Mouse (Mus musculus): Measurements from ENCODE around the gene Snx3. TPM values are rescaled to one million over a fixed set of nuclear protein-coding genes. Genes with fewer than 3 reads are reported as not detected.

Gene Snx3
- polyA plus RNA-seq (2015; fragmentation: Nextera tagmentation; extraction: Ambion mirVana), result 220 and 236 TPM in 2 replicates

GRCm38 (mm10) chr10:42501775-42502348 is at the start of gene Snx3:
Snx3 (plus strand) TSS chr10:42502030.
- peak within 1 kb of the TSS; percentile 98 for H3K27ac ChIP-seq

GRCm38 (mm10) chr10:42454266-42454665 is 47.6 kb upstream of the Snx3 start:
- Histone ChIP-seq H3K4me2 (replicated peaks) (no peak overlapping the region), H3K4me3 (replicated peaks) (no peak overlapping the region), H3K27ac (no peak overlapping the region), H3K9me3 (peaks cover 5% of the 10 kb centered on the region; the same call in 1 of the 2 replicates), H3K27me3 (no peaks in the 10 kb centered on the region), H3K4me1 (replicated peaks) (peaks cover under 1% of the 10 kb centered on the region; the same call in 1 of the 2 replicates), H3K36me3 (peaks cover 5% of the 10 kb centered on the region; the same call in 1 of the 2 replicates), H3K9ac (replicated peaks) (no peak overlapping the region)
- ATAC-seq, result no peak
- 86% methylated on average over 11 of the region's 11 CpGs for WGBS

More at GRCm38 (mm10) chr10:42501775-42502348, at the start of gene Snx3:
- Histone ChIP-seq H3K4me3 (replicated peaks) (peak within 1 kb of the TSS; percentile 93), H3K27me3 (no peaks in the 10 kb centered on the region), H3K4me1 (replicated peaks) (peaks cover 17% of the 10 kb centered on the region), H3K4me2 (replicated peaks) (peak within 1 kb of the TSS; percentile 82), H3K36me3 (no peaks in the 10 kb centered on the region), H3K9ac (replicated peaks) (peak within 1 kb of the TSS; percentile 96), H3K9me3 (no peaks in the 10 kb centered on the region)
- under 1% methylated on average over 66 of the region's 68 CpGs for WGBS
- peak; percentile 97 for ATAC-seq

- no peak overlapping the region for H3K9ac ChIP-seq (replicated peaks)
- H3K4me3 ChIP-seq (replicated peaks), result no peak overlapping the region
- ATAC-seq, result no peak
- 90% methylated on average over 6 of the region's 6 CpGs for WGBS
- no peak overlapping the region for H3K27ac ChIP-seq
- H3K36me3 ChIP-seq, result peaks cover 7% of the 10 kb centered on the region; the same call in 1 of the 2 replicates
- no peaks in the 10 kb centered on the region for H3K4me1 ChIP-seq (replicated peaks)
- no peak overlapping the region for H3K4me2 ChIP-seq (replicated peaks)
- peaks cover 9% of the 10 kb centered on the region; the same call in 1 of the 2 replicates for H3K9me3 ChIP-seq
- no peaks in the 10 kb centered on the region for H3K27me3 ChIP-seq
These were observed 47.1 kb upstream of the Snx3 start for GRCm38 (mm10) chr10:42454690-42455089.

- Histone ChIP-seq H3K27ac (no peak overlapping the region), H3K36me3 (peaks cover 8% of the 10 kb centered on the region; the same call in 1 of the 2 replicates), H3K4me1 (replicated peaks) (no peaks in the 10 kb centered on the region), H3K9me3 (peaks cover 10% of the 10 kb centered on the region; the same call in 1 of the 2 replicates), H3K4me2 (replicated peaks) (no peak overlapping the region), H3K4me3 (replicated peaks) (no peak overlapping the region), H3K27me3 (no peaks in the 10 kb centered on the region), H3K9ac (replicated peaks) (no peak overlapping the region)
- ATAC-seq, result no peak
- 84% methylated on average over 5 of the region's 5 CpGs for WGBS
These were observed 45.8 kb upstream of the Snx3 start for GRCm38 (mm10) chr10:42455981-42456380.

GRCm38 (mm10) chr10:42457557-42458191 is 44.2 kb upstream of the Snx3 start:
- Histone ChIP-seq H3K9me3 (peaks cover 10% of the 10 kb centered on the region; the same call in 1 of the 2 replicates), H3K36me3 (peaks cover 8% of the 10 kb centered on the region; the same call in 1 of the 2 replicates), H3K9ac (replicated peaks) (no peak overlapping the region), H3K27ac (peak overlapping the region; percentile 19; the same call in 1 of the 2 replicates), H3K27me3 (no peaks in the 10 kb centered on the region), H3K4me3 (replicated peaks) (no peak overlapping the region), H3K4me2 (replicated peaks) (no peak overlapping the region), H3K4me1 (replicated peaks) (no peaks in the 10 kb centered on the region)
- no peak for ATAC-seq
- WGBS, result 82% methylated on average over 9 of the region's 9 CpGs

- H3K27me3 ChIP-seq, result no peaks in the 10 kb centered on the region
- 59% methylated on average over 5 of the region's 5 CpGs for WGBS
- no peaks in the 10 kb centered on the region for H3K4me1 ChIP-seq (replicated peaks)
- H3K9ac ChIP-seq (replicated peaks), result no peak overlapping the region
- H3K4me2 ChIP-seq (replicated peaks), result no peak overlapping the region
- no peak for ATAC-seq
- no peak overlapping the region for H3K4me3 ChIP-seq (replicated peaks)
- 0 out of 2 replicates have a peak, but pooled peaks cover 3% of the 10 kb centered on the region for H3K36me3 ChIP-seq
- peaks cover 6% of the 10 kb centered on the region; the same call in 1 of the 2 replicates for H3K9me3 ChIP-seq
- no peak overlapping the region for H3K27ac ChIP-seq
These were observed 37.6 kb upstream of the Snx3 start for GRCm38 (mm10) chr10:42464224-42464623.

- no peak for ATAC-seq
- WGBS, result 78% methylated on average over 14 of the region's 14 CpGs
- no peaks in the 10 kb centered on the region for H3K9me3 ChIP-seq
- H3K36me3 ChIP-seq, result no peaks in the 10 kb centered on the region
- H3K9ac ChIP-seq (replicated peaks), result no peak overlapping the region
- H3K27ac ChIP-seq, result no peak overlapping the region
- H3K27me3 ChIP-seq, result no peaks in the 10 kb centered on the region
- H3K4me3 ChIP-seq (replicated peaks), result no peak overlapping the region
- no peak overlapping the region for H3K4me2 ChIP-seq (replicated peaks)
- H3K4me1 ChIP-seq (replicated peaks), result no peaks in the 10 kb centered on the region
These were observed 37.0 kb upstream of the Snx3 start for GRCm38 (mm10) chr10:42464805-42465204.

- Histone ChIP-seq H3K27ac (no peak overlapping the region), H3K9me3 (no peaks in the 10 kb centered on the region), H3K36me3 (no peaks in the 10 kb centered on the region), H3K4me3 (replicated peaks) (no peak overlapping the region), H3K9ac (replicated peaks) (no peak overlapping the region), H3K27me3 (no peaks in the 10 kb centered on the region), H3K4me1 (replicated peaks) (peaks cover 11% of the 10 kb centered on the region), H3K4me2 (replicated peaks) (no peak overlapping the region)
- 79% methylated on average over 6 of the region's 6 CpGs for WGBS
- ATAC-seq, result no peak
These were observed 26.8 kb upstream of the Snx3 start for GRCm38 (mm10) chr10:42474946-42475514.

- ATAC-seq, result no peak
- Histone ChIP-seq H3K4me2 (replicated peaks) (no peak overlapping the region), H3K9me3 (no peaks in the 10 kb centered on the region), H3K36me3 (no peaks in the 10 kb centered on the region), H3K27me3 (no peaks in the 10 kb centered on the region), H3K4me3 (replicated peaks) (no peak overlapping the region), H3K4me1 (replicated peaks) (peaks cover 11% of the 10 kb centered on the region), H3K9ac (replicated peaks) (no peak overlapping the region), H3K27ac (no peak overlapping the region)
- 93% methylated on average over 10 of the region's 10 CpGs for WGBS
These were observed 24.9 kb upstream of the Snx3 start for GRCm38 (mm10) chr10:42476774-42477475.

GRCm38 (mm10) chr10:42477550-42478340 is 24.1 kb upstream of the Snx3 start:
- 15% methylated on average over 25 of the region's 25 CpGs for WGBS
- Histone ChIP-seq H3K4me1 (replicated peaks) (peaks cover 11% of the 10 kb centered on the region), H3K9me3 (no peaks in the 10 kb centered on the region)

GRCm38 (mm10) chr10:42478341-42478720 is 23.5 kb upstream of the Snx3 start, which contains the start of gene Afg1l:
Afg1l (minus strand) TSS chr10:42478565.
- H3K9me3 ChIP-seq, result no peaks in the 10 kb centered on the region
- H3K4me1 ChIP-seq (replicated peaks), result peaks cover 11% of the 10 kb centered on the region
- H3K4me3 ChIP-seq (replicated peaks), result peak within 1 kb of the TSS; percentile 69
- H3K9ac ChIP-seq (replicated peaks), result peak within 1 kb of the TSS; percentile 78
- ATAC-seq, result peak; percentile 95
- no peaks in the 10 kb centered on the region for H3K27me3 ChIP-seq
- peak within 1 kb of the TSS; percentile 87 for H3K27ac ChIP-seq
- H3K4me2 ChIP-seq (replicated peaks), result peak within 1 kb of the TSS; percentile 80
- no peaks in the 10 kb centered on the region for H3K36me3 ChIP-seq
- under 1% methylated on average over 29 of the region's 29 CpGs for WGBS

More at GRCm38 (mm10) chr10:42477550-42478340, 24.1 kb upstream of the Snx3 start:
- Histone ChIP-seq H3K9ac (replicated peaks) (peak overlapping the region; percentile 78), H3K27ac (peak overlapping the region; percentile 87), H3K36me3 (no peaks in the 10 kb centered on the region), H3K4me3 (replicated peaks) (peak overlapping the region; percentile 69), H3K4me2 (replicated peaks) (peak overlapping the region; percentile 80), H3K27me3 (no peaks in the 10 kb centered on the region)
- ATAC-seq, result peak; percentile 65
